Mouse (Mus musculus) retina, postnatal 1 day (tissue): ENCODE measurements at regions not wholly inside any gene's neighbourhood (a gene's known extent, or its start where the extent isn't known, plus 50 kb on each side); places are given as distances from the start of the nearest gene placed in this dataset.
"Not testable (repeated sequence)": the region's sequence is repeated elsewhere in the genome, so short reads cannot be mapped to it uniquely, and the experiment has no call there.

ENCODE experiments used
- DNase-seq: peaks from one replicate; pipeline ENCODE4 v3.0.0-alpha.2; 2012

GRCm38 (mm10) chr15:26953818-26954385, 58.5 kb upstream of the Fbxl7 start:
- DNase-seq: no peak

DNA sequence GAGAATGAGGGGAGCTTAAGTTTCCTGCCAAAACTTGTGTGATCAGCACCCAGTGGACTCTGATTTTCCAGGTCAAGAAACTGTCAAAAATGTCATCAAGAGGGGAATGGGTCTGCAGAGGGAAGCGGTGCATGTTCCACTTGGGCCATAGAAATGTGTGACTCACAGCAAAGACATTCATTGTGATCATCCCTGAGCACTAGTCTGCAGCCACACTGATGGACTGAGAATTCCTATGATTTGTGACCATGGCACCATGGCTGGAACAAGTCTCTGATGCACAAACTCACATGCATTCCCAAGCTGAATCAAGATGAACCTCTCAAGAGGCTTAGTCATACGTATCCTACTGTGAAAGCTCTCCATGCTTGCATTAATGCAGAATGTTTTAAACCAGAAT, 63.6 kb upstream of the Fbxl7 start:
- no peak for DNase-seq

- DNase-seq: no peak
Observed at GRCm38 (mm10) chr15:26968392-26969025, 73.1 kb upstream of the Fbxl7 start.

DNA sequence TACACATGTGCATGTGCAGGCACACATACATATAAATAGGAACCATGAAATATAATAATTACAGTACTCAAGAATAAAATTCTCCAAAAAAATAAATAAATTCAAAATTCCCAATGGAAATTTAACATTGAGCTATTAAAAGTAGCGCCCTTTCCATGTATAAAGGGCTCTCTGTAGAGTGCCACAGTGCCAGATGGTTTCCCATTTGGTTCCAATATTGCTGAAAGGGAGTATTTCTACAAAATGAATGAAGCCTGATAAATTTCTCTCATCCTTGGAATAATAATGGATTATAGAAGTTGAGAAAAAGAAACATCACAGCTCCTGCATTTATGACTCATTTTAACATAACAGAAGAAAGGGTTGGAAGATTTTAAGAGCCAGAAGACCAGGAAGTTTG, 75.4 kb upstream of the Fbxl7 start:
- DNase-seq: no peak

DNA sequence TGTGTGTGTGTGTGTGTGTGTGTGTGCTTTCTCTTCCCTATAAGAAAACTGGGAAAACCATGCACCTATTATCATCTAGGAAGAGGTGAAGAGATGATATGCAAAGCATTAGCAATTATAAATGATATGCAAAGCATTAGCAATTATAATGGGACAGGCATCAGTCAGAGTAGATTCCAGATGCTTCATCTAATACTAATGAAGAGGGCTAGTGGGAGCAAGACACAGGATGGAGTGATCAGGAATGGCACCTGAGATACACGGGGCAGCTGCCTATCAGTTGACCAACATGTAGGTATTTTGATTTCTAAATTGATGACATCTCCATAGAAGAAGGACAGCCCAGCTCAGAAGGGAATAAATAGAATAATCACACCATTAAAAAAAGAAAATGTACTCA, 97.7 kb upstream of the Fbxl7 start:
- DNase-seq: no peak

- no peak for DNase-seq
Observed at GRCm38 (mm10) chr15:27009069-27009468, 113.7 kb upstream of the Fbxl7 start.

- DNase-seq: peak; percentile 11
Observed at GRCm38 (mm10) chr15:27013906-27014658, 118.7 kb upstream of the Fbxl7 start.

DNA sequence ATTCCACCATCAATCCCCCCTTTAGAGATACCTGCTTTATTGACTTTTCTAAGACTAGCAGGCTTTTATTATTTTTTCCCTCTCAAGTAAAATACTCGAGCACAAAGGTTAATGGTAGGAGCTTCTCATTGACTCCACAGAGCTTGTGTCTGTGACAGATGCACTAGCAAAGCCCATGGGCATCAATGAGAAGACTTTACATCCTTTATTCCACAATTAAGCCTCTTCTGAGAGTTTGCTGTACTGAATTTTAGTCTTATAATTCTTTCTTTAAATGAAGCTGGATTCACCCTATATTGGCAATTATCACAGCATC, 119.2 kb upstream of the Fbxl7 start:
- no peak for DNase-seq

GRCm38 (mm10) chr15:27020471-27020870, 125.1 kb upstream of the Fbxl7 start:
- no peak for DNase-seq

DNA sequence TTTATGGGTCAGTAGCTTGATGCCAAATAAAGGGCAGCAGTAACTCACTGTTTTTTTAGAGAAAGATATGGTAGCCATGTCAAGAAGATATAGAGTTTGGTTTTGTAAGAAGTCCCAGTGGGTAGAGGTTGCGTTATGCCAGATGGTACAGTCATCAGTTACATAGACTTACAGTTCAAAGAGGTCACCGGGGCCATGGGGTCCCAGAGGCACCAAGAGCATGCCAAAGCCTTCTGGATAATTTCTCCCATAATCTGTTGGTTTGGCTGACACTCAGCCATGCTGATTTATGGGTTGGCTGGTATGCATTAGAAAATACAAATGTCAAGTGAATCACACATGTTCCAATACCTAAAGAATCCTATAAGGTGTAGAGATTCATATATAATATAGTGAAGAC, 137.9 kb upstream of the Fbxl7 start:
- DNase-seq: no peak

- no peak for DNase-seq
Observed at GRCm38 (mm10) chr15:27043788-27044187, 148.4 kb upstream of the Fbxl7 start.

- DNase-seq: no peak
Observed at GRCm38 (mm10) chr15:27050673-27051072, 155.3 kb upstream of the Fbxl7 start.

DNA sequence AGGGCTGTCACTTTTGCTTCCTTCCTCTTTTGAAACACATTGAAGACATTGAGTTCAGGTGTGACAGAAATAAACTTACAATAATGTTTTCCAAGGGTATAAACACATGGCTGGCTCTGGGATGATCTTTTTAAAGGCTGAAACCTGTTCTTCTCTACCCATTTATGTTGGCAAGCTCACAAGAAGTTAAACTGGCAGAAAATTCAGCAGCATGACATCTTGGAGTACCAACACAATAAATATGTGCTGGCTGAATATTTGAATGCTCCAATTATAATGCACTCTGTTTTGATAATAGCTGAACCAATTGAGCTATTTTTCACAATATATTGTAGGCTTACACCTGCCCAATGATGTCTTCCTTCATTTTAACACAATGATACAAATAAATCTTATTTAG, 168.1 kb upstream of the Fbxl7 start:
- no peak for DNase-seq

DNA sequence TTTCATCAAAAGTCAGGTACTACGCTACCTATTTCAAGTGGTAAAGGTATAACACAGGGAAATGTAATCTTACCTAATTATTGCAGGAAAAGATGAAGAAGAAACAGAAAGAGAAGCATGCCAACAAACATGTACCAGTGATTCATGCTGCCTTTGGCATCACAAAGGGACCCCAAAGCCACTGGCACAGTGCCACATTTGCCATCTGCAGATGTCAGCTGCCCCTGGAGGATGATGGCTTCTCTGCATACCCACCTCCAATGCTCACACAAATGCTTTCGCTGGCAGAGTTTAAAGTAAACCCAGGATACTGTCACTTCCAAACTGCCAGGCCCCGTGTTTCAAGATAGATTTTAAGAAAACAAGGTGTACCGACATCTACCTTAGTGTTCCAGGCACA, 168.6 kb upstream of the Fbxl7 start:
- DNase-seq: peak; percentile 48

GRCm38 (mm10) chr15:27067691-27068090, 172.3 kb upstream of the Fbxl7 start:
- DNase-seq: no peak

GRCm38 (mm10) chr15:27077926-27078325, 182.5 kb upstream of the Fbxl7 start:
- DNase-seq: no peak

DNA sequence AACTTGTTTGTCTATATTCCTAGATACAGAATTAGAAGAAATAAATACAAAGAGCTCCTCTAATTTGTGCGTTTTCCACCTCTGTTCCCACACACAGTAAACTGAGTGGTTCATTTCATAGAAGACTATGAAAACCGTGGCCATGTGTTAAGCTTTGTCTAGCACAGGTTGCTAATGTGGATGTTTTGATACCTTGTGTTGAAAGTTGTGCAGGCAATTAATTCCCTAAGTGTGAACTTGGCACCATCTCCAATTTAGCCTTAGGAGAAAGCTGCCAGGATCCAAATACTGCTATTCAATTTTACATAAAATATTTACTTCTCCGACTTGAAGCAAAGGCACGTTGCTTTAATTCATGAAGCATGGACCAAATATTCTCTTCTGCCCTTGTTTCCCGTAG, 187.4 kb upstream of the Fbxl7 start:
- DNase-seq: no peak

GRCm38 (mm10) chr15:27083596-27083995, 188.2 kb upstream of the Fbxl7 start:
- no peak for DNase-seq

GRCm38 (mm10) chr15:27089155-27089554, 193.8 kb upstream of the Fbxl7 start:
- no peak for DNase-seq

DNA sequence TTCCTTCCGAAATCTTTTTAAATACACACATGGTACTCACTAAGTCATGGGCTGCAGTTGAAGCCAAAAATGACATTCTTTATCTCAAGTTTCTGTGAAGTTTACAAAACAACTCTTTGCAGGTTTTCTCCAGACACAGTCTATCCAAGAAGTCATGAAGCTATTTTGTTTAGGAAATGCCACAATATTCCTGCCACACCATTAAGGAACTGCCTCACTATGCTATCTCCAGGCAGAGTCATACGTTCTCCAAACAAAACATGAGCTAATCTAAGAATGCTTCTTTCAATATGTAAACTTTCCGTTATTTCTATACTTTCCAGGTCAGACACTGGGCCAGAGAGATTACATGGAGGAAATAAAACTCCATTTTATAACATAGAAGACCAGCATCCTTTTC, 198.7 kb upstream of the Fbxl7 start:
- DNase-seq: no peak

- no peak for DNase-seq
Observed at GRCm38 (mm10) chr15:27095231-27095630, 199.9 kb upstream of the Fbxl7 start.

- DNase-seq: not testable (repeated sequence)
Observed at GRCm38 (mm10) chr15:27101610-27102009, 206.2 kb upstream of the Fbxl7 start.

- DNase-seq: no peak
Observed at GRCm38 (mm10) chr15:27109130-27109529, 213.8 kb upstream of the Fbxl7 start.

DNA sequence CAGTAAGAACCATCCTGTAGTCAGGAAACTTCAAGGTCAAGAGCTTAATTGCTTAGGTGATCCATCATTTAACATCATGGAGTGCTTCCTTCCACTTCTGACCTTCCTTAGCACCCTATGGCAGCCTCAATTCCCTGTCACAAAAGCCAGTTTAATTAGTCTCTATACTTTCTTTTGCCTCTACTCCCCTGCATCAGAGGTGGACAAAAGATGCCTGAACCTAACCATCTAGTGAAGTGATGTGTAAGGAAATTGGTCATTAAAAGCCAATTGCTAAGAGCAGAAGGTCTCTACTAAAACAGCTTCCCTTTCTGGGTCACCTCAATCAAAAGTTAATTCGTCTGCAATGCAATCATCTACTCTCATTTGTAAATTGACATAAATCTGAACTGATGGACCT, 234.3 kb upstream of the Fbxl7 start:
- no peak for DNase-seq

- DNase-seq: no peak
Observed at GRCm38 (mm10) chr15:27132761-27133160, 237.4 kb upstream of the Fbxl7 start.
